Mouse (Mus musculus): Measurements from ENCODE around the gene Kif26b. TPM values are rescaled to one million over a fixed set of nuclear protein-coding genes. Genes with fewer than 3 reads are reported as not detected.

The Kif26b gene
- polyA plus RNA-seq, 1 experiment, result 0.16 TPM

DNA sequence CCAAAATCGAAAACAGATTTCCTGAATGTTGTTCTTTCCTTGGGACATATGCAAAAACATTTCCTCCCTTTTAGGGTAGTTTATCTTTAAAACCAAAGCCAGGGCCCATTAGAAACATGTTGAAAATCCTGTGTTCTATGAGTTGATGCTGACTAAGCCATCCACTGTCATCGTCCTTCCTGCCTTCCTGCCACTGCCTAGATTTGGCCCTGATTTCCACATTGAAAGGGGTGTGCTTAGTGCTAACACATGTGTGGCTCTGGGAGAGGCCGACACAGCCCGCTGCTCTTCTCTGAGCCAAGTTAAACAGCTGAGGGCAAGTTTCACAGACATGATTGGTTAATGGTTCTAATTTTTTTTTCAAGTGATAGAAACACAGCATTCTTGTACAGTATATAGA, 407.5 kb downstream of the Kif26b start:
- no peak for TF ChIP-seq CTCF (IDR thresholded peaks at IDR 0.05; ENCODE audit: borderline replicate concordance, control insufficient read depth, extremely low read depth, insufficient read depth, low read length, poor library complexity)
- no peak for TF ChIP-seq POLR2A (IDR thresholded peaks at IDR 0.05; ENCODE audit: control insufficient read depth, extremely low read depth, insufficient read depth, low read length, poor library complexity)
- Histone ChIP-seq H3K27ac (ENCODE audit: control insufficient read depth, insufficient read depth, low read length) (no peak overlapping the region), H3K36me3 (ENCODE audit: control insufficient read depth, insufficient read depth, low read length) (no peaks in the 10 kb centered on the region), H3K4me3 (ENCODE audit: control insufficient read depth, insufficient read depth, low read length) (no peak overlapping the region), H3K27me3 (ENCODE audit: control insufficient read depth, insufficient read depth, low read length) (no peaks in the 10 kb centered on the region), H3K4me1 (replicated peaks; ENCODE audit: control insufficient read depth, insufficient read depth, low read length) (no peaks in the 10 kb centered on the region)
- WGBS, result 81% methylated on average over 4 of the region's 4 CpGs
- DNase-seq, result no peak

DNA sequence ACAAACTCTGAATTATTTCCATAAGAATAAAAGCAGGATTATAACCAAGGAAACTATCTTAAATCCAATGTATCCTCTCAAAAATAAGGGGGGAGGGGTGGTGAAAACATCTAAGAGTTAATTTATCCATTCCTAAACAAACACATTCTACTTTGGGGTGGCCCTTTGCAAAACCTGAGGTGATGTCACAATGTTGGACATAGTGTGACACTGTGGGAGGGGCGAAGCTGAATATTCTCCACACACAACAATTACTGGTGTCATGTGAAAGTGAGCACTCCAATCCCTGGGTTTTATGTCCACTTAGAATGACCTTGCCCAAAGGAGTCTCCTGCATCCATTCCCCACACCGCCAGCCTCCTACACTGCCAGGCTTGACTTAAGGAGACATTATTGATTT, 408.1 kb downstream of the Kif26b start:
- 89% methylated on average over 2 of the region's 2 CpGs for WGBS
- TF ChIP-seq POLR2A (IDR thresholded peaks at IDR 0.05; ENCODE audit: control insufficient read depth, extremely low read depth, insufficient read depth, low read length, poor library complexity) (no peak), CTCF (IDR thresholded peaks at IDR 0.05; ENCODE audit: borderline replicate concordance, control insufficient read depth, extremely low read depth, insufficient read depth, low read length, poor library complexity) (no peak)
- Histone ChIP-seq H3K27me3 (ENCODE audit: control insufficient read depth, insufficient read depth, low read length) (no peaks in the 10 kb centered on the region), H3K36me3 (ENCODE audit: control insufficient read depth, insufficient read depth, low read length) (no peaks in the 10 kb centered on the region), H3K4me3 (ENCODE audit: control insufficient read depth, insufficient read depth, low read length) (no peak overlapping the region), H3K4me1 (replicated peaks; ENCODE audit: control insufficient read depth, insufficient read depth, low read length) (no peaks in the 10 kb centered on the region), H3K27ac (ENCODE audit: control insufficient read depth, insufficient read depth, low read length) (no peak overlapping the region)
- DNase-seq, result no peak

DNA sequence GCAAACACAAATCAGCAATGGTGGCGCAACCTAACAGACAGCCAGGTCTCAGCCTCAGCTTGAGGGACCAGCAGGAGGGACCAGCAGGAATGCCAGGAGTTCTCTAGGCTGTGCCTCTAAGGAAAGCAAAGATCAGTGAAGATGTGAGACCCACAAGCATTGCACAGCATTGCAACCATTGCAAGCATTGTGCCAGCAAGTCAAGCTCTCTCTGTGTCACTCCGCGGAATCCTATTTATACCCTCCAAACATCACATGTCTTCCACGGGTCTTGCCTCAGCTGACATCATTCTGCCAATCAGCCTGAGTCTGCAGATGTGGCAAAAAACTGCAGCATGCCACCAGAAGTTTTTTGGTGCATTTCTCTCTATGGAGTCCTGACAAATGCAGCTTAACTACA, 411.4 kb downstream of the Kif26b start:
- no peak for DNase-seq
- 85% methylated on average over 4 of the region's 4 CpGs for WGBS
- H3K4me1 ChIP-seq (replicated peaks; ENCODE audit: control insufficient read depth, insufficient read depth, low read length), result no peaks in the 10 kb centered on the region
- no peaks in the 10 kb centered on the region for H3K36me3 ChIP-seq (ENCODE audit: control insufficient read depth, insufficient read depth, low read length)
- H3K27ac ChIP-seq (ENCODE audit: control insufficient read depth, insufficient read depth, low read length), result no peak overlapping the region
- H3K4me3 ChIP-seq (ENCODE audit: control insufficient read depth, insufficient read depth, low read length), result no peak overlapping the region
- TF ChIP-seq POLR2A (IDR thresholded peaks at IDR 0.05; ENCODE audit: control insufficient read depth, extremely low read depth, insufficient read depth, low read length, poor library complexity) (no peak), CTCF (IDR thresholded peaks at IDR 0.05; ENCODE audit: borderline replicate concordance, control insufficient read depth, extremely low read depth, insufficient read depth, low read length, poor library complexity) (no peak)
- H3K27me3 ChIP-seq (ENCODE audit: control insufficient read depth, insufficient read depth, low read length), result no peaks in the 10 kb centered on the region

DNA sequence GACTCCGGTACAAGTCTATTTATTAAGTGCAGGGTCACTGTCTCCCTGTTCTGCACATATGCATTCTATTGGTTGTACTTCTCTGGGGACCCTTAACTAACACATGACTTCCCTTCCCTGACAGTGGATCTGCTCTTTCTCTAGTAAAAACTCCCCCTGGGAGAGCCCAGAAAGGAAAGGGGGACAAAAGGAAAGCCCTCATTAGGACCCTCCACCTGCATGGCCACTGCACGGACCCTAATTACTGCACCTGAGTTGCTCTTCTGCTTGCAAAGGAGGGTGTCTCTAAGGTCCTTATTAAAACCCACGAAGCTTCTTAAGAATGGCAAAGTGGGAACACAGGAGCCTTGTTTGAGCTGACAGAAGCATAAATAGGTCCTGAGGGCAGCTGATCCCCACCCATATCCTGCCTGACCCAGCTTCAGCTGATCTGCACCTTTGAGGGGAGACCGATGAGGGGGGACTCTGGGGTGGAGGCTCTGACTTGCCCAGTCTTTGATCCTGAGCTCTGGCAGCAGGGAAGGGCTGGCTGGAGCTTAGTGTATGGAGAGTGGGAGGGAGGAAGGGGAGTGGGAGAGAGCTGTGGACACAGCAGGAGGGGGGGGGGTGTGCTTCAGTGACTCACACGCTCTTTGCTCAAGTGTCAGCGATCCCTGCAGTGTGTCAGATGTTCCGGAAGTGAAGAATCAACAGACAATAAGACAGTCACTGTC, 413.5 kb downstream of the Kif26b start:
- no peak for DNase-seq
- no peaks in the 10 kb centered on the region for H3K4me1 ChIP-seq (replicated peaks; ENCODE audit: control insufficient read depth, insufficient read depth, low read length)
- H3K36me3 ChIP-seq (ENCODE audit: control insufficient read depth, insufficient read depth, low read length), result no peaks in the 10 kb centered on the region
- no peak overlapping the region for H3K4me3 ChIP-seq (ENCODE audit: control insufficient read depth, insufficient read depth, low read length)
- H3K27me3 ChIP-seq (ENCODE audit: control insufficient read depth, insufficient read depth, low read length), result no peaks in the 10 kb centered on the region
- no peak for TF ChIP-seq POLR2A (IDR thresholded peaks at IDR 0.05; ENCODE audit: control insufficient read depth, extremely low read depth, insufficient read depth, low read length, poor library complexity)
- no peak for TF ChIP-seq CTCF (IDR thresholded peaks at IDR 0.05; ENCODE audit: borderline replicate concordance, control insufficient read depth, extremely low read depth, insufficient read depth, low read length, poor library complexity)
- 70% methylated on average over 7 of the region's 7 CpGs for WGBS
- no peak overlapping the region for H3K27ac ChIP-seq (ENCODE audit: control insufficient read depth, insufficient read depth, low read length)

DNA sequence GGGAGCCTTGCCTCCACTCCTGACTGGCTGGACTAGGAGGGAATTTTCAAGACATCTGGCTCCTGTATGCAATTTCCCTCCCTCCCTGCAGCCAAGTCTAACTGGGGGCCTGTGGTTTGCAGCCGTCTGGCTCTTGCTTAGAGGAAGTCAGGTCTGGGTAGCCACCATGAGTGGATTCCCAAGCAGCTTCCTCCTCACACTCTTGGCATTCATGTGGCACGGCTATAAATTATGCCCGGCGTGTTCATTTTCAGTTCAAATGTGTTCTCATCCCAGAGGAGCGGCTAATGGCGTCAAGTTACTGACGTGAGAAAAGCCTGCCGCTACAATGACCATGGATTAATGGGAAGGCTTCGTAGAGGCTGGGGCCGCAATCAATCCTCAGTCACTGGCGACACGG, 424.0 kb downstream of the Kif26b start:
- Histone ChIP-seq H3K27me3 (ENCODE audit: control insufficient read depth, insufficient read depth, low read length) (no peaks in the 10 kb centered on the region), H3K4me1 (replicated peaks; ENCODE audit: control insufficient read depth, insufficient read depth, low read length) (no peaks in the 10 kb centered on the region), H3K27ac (ENCODE audit: control insufficient read depth, insufficient read depth, low read length) (no peak overlapping the region), H3K36me3 (ENCODE audit: control insufficient read depth, insufficient read depth, low read length) (no peaks in the 10 kb centered on the region), H3K4me3 (ENCODE audit: control insufficient read depth, insufficient read depth, low read length) (no peak overlapping the region)
- no peak for DNase-seq
- no peak for TF ChIP-seq CTCF (IDR thresholded peaks at IDR 0.05; ENCODE audit: borderline replicate concordance, control insufficient read depth, extremely low read depth, insufficient read depth, low read length, poor library complexity)
- TF ChIP-seq POLR2A (IDR thresholded peaks at IDR 0.05; ENCODE audit: control insufficient read depth, extremely low read depth, insufficient read depth, low read length, poor library complexity), result no peak
- WGBS, result 56% methylated on average over 12 of the region's 12 CpGs

DNA sequence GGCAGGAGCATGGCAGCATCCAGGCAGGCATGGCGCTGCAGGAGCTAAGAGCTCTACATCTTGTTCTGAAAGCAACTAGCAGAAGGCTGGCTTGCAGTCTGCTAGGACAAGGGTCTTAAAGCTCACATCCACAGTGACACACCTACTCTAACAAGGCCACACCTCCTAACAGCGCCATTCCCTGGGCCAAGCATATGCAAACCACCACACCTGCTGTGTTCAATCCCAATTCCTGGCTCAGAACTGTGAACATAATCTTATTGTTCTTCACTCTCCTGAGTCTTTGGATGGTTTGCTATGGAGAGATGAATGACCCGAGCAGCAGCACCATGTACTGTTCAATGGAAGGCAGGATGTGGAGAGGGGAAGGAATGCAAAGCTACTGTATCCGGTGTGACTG, 429.7 kb downstream of the Kif26b start:
- DNase-seq, result no peak
- Histone ChIP-seq H3K36me3 (ENCODE audit: control insufficient read depth, insufficient read depth, low read length) (no peaks in the 10 kb centered on the region), H3K27me3 (ENCODE audit: control insufficient read depth, insufficient read depth, low read length) (no peaks in the 10 kb centered on the region), H3K4me3 (ENCODE audit: control insufficient read depth, insufficient read depth, low read length) (no peak overlapping the region), H3K4me1 (replicated peaks; ENCODE audit: control insufficient read depth, insufficient read depth, low read length) (no peaks in the 10 kb centered on the region), H3K27ac (ENCODE audit: control insufficient read depth, insufficient read depth, low read length) (no peak overlapping the region)
- TF ChIP-seq CTCF (IDR thresholded peaks at IDR 0.05; ENCODE audit: borderline replicate concordance, control insufficient read depth, extremely low read depth, insufficient read depth, low read length, poor library complexity) (no peak), POLR2A (IDR thresholded peaks at IDR 0.05; ENCODE audit: control insufficient read depth, extremely low read depth, insufficient read depth, low read length, poor library complexity) (no peak)
- 98% methylated on average over 4 of the region's 4 CpGs for WGBS
